Mouse (Mus musculus): ENCODE results near the gene Six5.

GRCm38 (mm10) chr7:19073504-19073903, 20.9 kb upstream of the Six5 start:
- TF ChIP-seq GATA1 (IDR thresholded peaks at IDR 0.05; ENCODE audit: low read length) (no peak), TAL1 (IDR thresholded peaks at IDR 0.05; ENCODE audit: low read length) (no peak)
